Mouse (Mus musculus): ENCODE data around the gene Ap3b1. TPM values are rescaled to one million over a fixed set of nuclear protein-coding genes. Genes with fewer than 3 reads are reported as not detected.

Ap3b1 gene
- polyA plus RNA-seq, 1 experiment: 29.3 TPM

- H3ac ChIP-seq (ENCODE audit: control insufficient read depth, insufficient read length): no peak overlapping the region
- no peak for TF ChIP-seq TCF12 (IDR thresholded peaks at IDR 0.05; ENCODE audit: insufficient read depth, poor library complexity, severe bottlenecking)
- no peak for TF ChIP-seq E2F4 (IDR thresholded peaks at IDR 0.05; ENCODE audit: insufficient read depth)
- TF ChIP-seq REST (IDR thresholded peaks at IDR 0.05; ENCODE audit: insufficient read depth, insufficient read length): no peak
- TF ChIP-seq SRF (IDR thresholded peaks at IDR 0.05; ENCODE audit: control insufficient read depth, insufficient read length, low read depth): no peak
- no peak for TF ChIP-seq USF1 (IDR thresholded peaks at IDR 0.05; ENCODE audit: low read depth)
- TF ChIP-seq MYOD1 (IDR thresholded peaks at IDR 0.05; ENCODE audit: control insufficient read depth in 1 of 3, insufficient read length in 2 of 3, low read depth in 2 of 3): no peak
- no peak for TF ChIP-seq POLR2A (IDR thresholded peaks at IDR 0.05; ENCODE audit: insufficient read length, low read depth)
- no peak for TF ChIP-seq CEBPB (IDR thresholded peaks at IDR 0.05; ENCODE audit: insufficient read depth, poor library complexity, severe bottlenecking)
- TF ChIP-seq TCF3 (IDR thresholded peaks at IDR 0.05; ENCODE audit: insufficient read length, low read depth): no peak
- no peaks in the 10 kb centered on the region for H3K79me2 ChIP-seq (ENCODE audit: control insufficient read depth, insufficient read depth)
- H3K27me3 ChIP-seq (ENCODE audit: control insufficient read depth, insufficient read depth, insufficient read length): no peaks in the 10 kb centered on the region
- H3K4me2 ChIP-seq (ENCODE audit: low read depth): no peak overlapping the region
- no peaks in the 10 kb centered on the region for H3K36me3 ChIP-seq (ENCODE audit: control insufficient read depth, insufficient read depth)
- no peak overlapping the region for H3K4me3 ChIP-seq
Observed at GRCm38 (mm10) chr13:94464221-94464620, 105.5 kb downstream of the Ap3b1 start.

GRCm38 (mm10) chr13:94468551-94468950, 109.8 kb downstream of the Ap3b1 start:
- no peak overlapping the region for H3K4me2 ChIP-seq (ENCODE audit: low read depth)
- H3K27me3 ChIP-seq (ENCODE audit: control insufficient read depth, insufficient read depth, insufficient read length): no peaks in the 10 kb centered on the region
- no peak overlapping the region for H3ac ChIP-seq (ENCODE audit: control insufficient read depth, insufficient read length)
- TF ChIP-seq MYOD1 (IDR thresholded peaks at IDR 0.05; ENCODE audit: control insufficient read depth in 1 of 3, insufficient read length in 2 of 3, low read depth in 2 of 3) (peak in 1 of 3 experiments; percentile 17), MYOG (IDR thresholded peaks at IDR 0.05; ENCODE audit: control insufficient read depth in 1 of 3, insufficient read depth in 1 of 3, insufficient read length in 2 of 3, low read depth in 2 of 3) (no peak), REST (IDR thresholded peaks at IDR 0.05; ENCODE audit: insufficient read depth, insufficient read length) (no peak)
- no peaks in the 10 kb centered on the region for H3K79me2 ChIP-seq (ENCODE audit: control insufficient read depth, insufficient read depth)
- no peak overlapping the region for H3K4me3 ChIP-seq
- H3K36me3 ChIP-seq (ENCODE audit: control insufficient read depth, insufficient read depth): peaks cover 17% of the 10 kb centered on the region

- Histone ChIP-seq H3K27me3 (ENCODE audit: control insufficient read depth, insufficient read depth, insufficient read length) (no peaks in the 10 kb centered on the region), H3ac (ENCODE audit: control insufficient read depth, insufficient read length) (no peak overlapping the region), H3K4me2 (ENCODE audit: low read depth) (no peak overlapping the region), H3K4me3 (no peak overlapping the region), H3K36me3 (ENCODE audit: control insufficient read depth, insufficient read depth) (peaks cover 17% of the 10 kb centered on the region), H3K79me2 (ENCODE audit: control insufficient read depth, insufficient read depth) (no peaks in the 10 kb centered on the region)
- TF ChIP-seq CEBPB (IDR thresholded peaks at IDR 0.05; ENCODE audit: insufficient read depth, poor library complexity, severe bottlenecking) (no peak), MYOD1 (IDR thresholded peaks at IDR 0.05; ENCODE audit: control insufficient read depth in 1 of 3, insufficient read length in 2 of 3, low read depth in 2 of 3) (no peak), POLR2A (IDR thresholded peaks at IDR 0.05; ENCODE audit: insufficient read length, low read depth) (no peak), REST (IDR thresholded peaks at IDR 0.05; ENCODE audit: insufficient read depth, insufficient read length) (no peak), USF1 (IDR thresholded peaks at IDR 0.05; ENCODE audit: low read depth) (no peak), SRF (IDR thresholded peaks at IDR 0.05; ENCODE audit: control insufficient read depth, insufficient read length, low read depth) (no peak), MAX (IDR thresholded peaks at IDR 0.05; ENCODE audit: low read depth) (no peak), POLR2AphosphoS2 (IDR thresholded peaks at IDR 0.05; ENCODE audit: insufficient read length, low read depth) (no peak), TCF3 (IDR thresholded peaks at IDR 0.05; ENCODE audit: insufficient read length, low read depth) (no peak), TCF12 (IDR thresholded peaks at IDR 0.05; ENCODE audit: insufficient read depth, poor library complexity, severe bottlenecking) (no peak), E2F4 (IDR thresholded peaks at IDR 0.05; ENCODE audit: insufficient read depth) (no peak), MYOG (IDR thresholded peaks at IDR 0.05; ENCODE audit: control insufficient read depth in 1 of 3, insufficient read depth in 1 of 3, insufficient read length in 2 of 3, low read depth in 2 of 3) (no peak)
Observed at GRCm38 (mm10) chr13:94471009-94471672, 112.4 kb downstream of the Ap3b1 start.

- Histone ChIP-seq H3K4me3 (no peak overlapping the region), H3K79me2 (ENCODE audit: control insufficient read depth, insufficient read depth) (no peaks in the 10 kb centered on the region), H3K4me2 (ENCODE audit: low read depth) (no peak overlapping the region), H3K27me3 (ENCODE audit: control insufficient read depth, insufficient read depth, insufficient read length) (no peaks in the 10 kb centered on the region), H3K36me3 (ENCODE audit: control insufficient read depth, insufficient read depth) (peaks cover 26% of the 10 kb centered on the region), H3ac (ENCODE audit: control insufficient read depth, insufficient read length) (no peak overlapping the region)
- TF ChIP-seq MYOG (IDR thresholded peaks at IDR 0.05; ENCODE audit: control insufficient read depth in 1 of 3, insufficient read depth in 1 of 3, insufficient read length in 2 of 3, low read depth in 2 of 3): no peak
- TF ChIP-seq MAX (IDR thresholded peaks at IDR 0.05; ENCODE audit: low read depth): no peak
- no peak for TF ChIP-seq TCF12 (IDR thresholded peaks at IDR 0.05; ENCODE audit: insufficient read depth, poor library complexity, severe bottlenecking)
- TF ChIP-seq MYOD1 (IDR thresholded peaks at IDR 0.05; ENCODE audit: control insufficient read depth in 1 of 3, insufficient read length in 2 of 3, low read depth in 2 of 3): no peak
- no peak for TF ChIP-seq REST (IDR thresholded peaks at IDR 0.05; ENCODE audit: insufficient read depth, insufficient read length)
- TF ChIP-seq SRF (IDR thresholded peaks at IDR 0.05; ENCODE audit: control insufficient read depth, insufficient read length, low read depth): no peak
- TF ChIP-seq CEBPB (IDR thresholded peaks at IDR 0.05; ENCODE audit: insufficient read depth, poor library complexity, severe bottlenecking): no peak
- no peak for TF ChIP-seq USF1 (IDR thresholded peaks at IDR 0.05; ENCODE audit: low read depth)
- no peak for TF ChIP-seq TCF3 (IDR thresholded peaks at IDR 0.05; ENCODE audit: insufficient read length, low read depth)
- TF ChIP-seq POLR2AphosphoS2 (IDR thresholded peaks at IDR 0.05; ENCODE audit: insufficient read length, low read depth): no peak
- no peak for TF ChIP-seq E2F4 (IDR thresholded peaks at IDR 0.05; ENCODE audit: insufficient read depth)
- TF ChIP-seq POLR2A (IDR thresholded peaks at IDR 0.05; ENCODE audit: insufficient read length, low read depth): no peak
Observed at GRCm38 (mm10) chr13:94476208-94476607, 117.4 kb downstream of the Ap3b1 start.

- Histone ChIP-seq H3K27me3 (ENCODE audit: control insufficient read depth, insufficient read depth, insufficient read length) (no peaks in the 10 kb centered on the region), H3K4me3 (no peak overlapping the region), H3K79me2 (ENCODE audit: control insufficient read depth, insufficient read depth) (no peaks in the 10 kb centered on the region), H3K36me3 (ENCODE audit: control insufficient read depth, insufficient read depth) (peaks cover 30% of the 10 kb centered on the region), H3K4me2 (ENCODE audit: low read depth) (no peak overlapping the region), H3ac (ENCODE audit: control insufficient read depth, insufficient read length) (no peak overlapping the region)
- no peak for TF ChIP-seq MYOG (IDR thresholded peaks at IDR 0.05; ENCODE audit: control insufficient read depth in 1 of 3, insufficient read depth in 1 of 3, insufficient read length in 2 of 3, low read depth in 2 of 3)
- TF ChIP-seq REST (IDR thresholded peaks at IDR 0.05; ENCODE audit: insufficient read depth, insufficient read length): no peak
- no peak for TF ChIP-seq E2F4 (IDR thresholded peaks at IDR 0.05; ENCODE audit: insufficient read depth)
- TF ChIP-seq SRF (IDR thresholded peaks at IDR 0.05; ENCODE audit: control insufficient read depth, insufficient read length, low read depth): no peak
- no peak for TF ChIP-seq CEBPB (IDR thresholded peaks at IDR 0.05; ENCODE audit: insufficient read depth, poor library complexity, severe bottlenecking)
- TF ChIP-seq USF1 (IDR thresholded peaks at IDR 0.05; ENCODE audit: low read depth): no peak
- no peak for TF ChIP-seq POLR2AphosphoS2 (IDR thresholded peaks at IDR 0.05; ENCODE audit: insufficient read length, low read depth)
- no peak for TF ChIP-seq MAX (IDR thresholded peaks at IDR 0.05; ENCODE audit: low read depth)
- TF ChIP-seq TCF3 (IDR thresholded peaks at IDR 0.05; ENCODE audit: insufficient read length, low read depth): no peak
- TF ChIP-seq TCF12 (IDR thresholded peaks at IDR 0.05; ENCODE audit: insufficient read depth, poor library complexity, severe bottlenecking): no peak
- no peak for TF ChIP-seq MYOD1 (IDR thresholded peaks at IDR 0.05; ENCODE audit: control insufficient read depth in 1 of 3, insufficient read length in 2 of 3, low read depth in 2 of 3)
- TF ChIP-seq POLR2A (IDR thresholded peaks at IDR 0.05; ENCODE audit: insufficient read length, low read depth): no peak
Observed at GRCm38 (mm10) chr13:94480256-94480655, 121.5 kb downstream of the Ap3b1 start.

All from myocyte (in vitro differentiated cells).